Mouse (Mus musculus): Measurements from ENCODE around the gene Spin2g.
"Not testable (repeated sequence)": the region's sequence is repeated elsewhere in the genome, so short reads cannot be mapped to it uniquely, and the experiment has no call there.

Spin2g gene

GRCm38 (mm10) chrX:34238633-34239032 is at the start of gene Spin2g:
Gene Spin2g (minus strand): TSS chrX:34238733.
- not testable (repeated sequence) for DNase-seq (ENCODE audit: low spot score in 2 of 2)

Data from spleen, postnatal 36 days (tissue).